Mouse (Mus musculus): ENCODE data around the gene Nudc. TPM values are rescaled to one million over a fixed set of nuclear protein-coding genes. Genes with fewer than 3 reads are reported as not detected.
"Not testable (repeated sequence)": the region's sequence is repeated elsewhere in the genome, so short reads cannot be mapped to it uniquely, and the experiment has no call there.

Nudc gene
- polyA plus RNA-seq, 1 experiment from 2014 or later = 125 TPM

- H3K27me3 ChIP-seq (ENCODE audit: control insufficient read depth, insufficient read depth, low read length) = no peaks in the 10 kb centered on the region
- H3K9ac ChIP-seq (ENCODE audit: low read length) = no peak overlapping the region
- 57% methylated on average over 2 of the region's 2 CpGs for WGBS
- DNase-seq (ENCODE audit: low spot score) = no peak
- H3K4me3 ChIP-seq (ENCODE audit: low read depth, low read length) = no peak overlapping the region
- TF ChIP-seq CTCF (IDR thresholded peaks at IDR 0.05; ENCODE audit: low read depth) (no peak), EP300 (optimal IDR thresholded peaks at IDR 0.05) (no peak)
- no peak for ATAC-seq (ENCODE audit: low FRiP score, low TSS enrichment)
- no peak overlapping the region for H3K4me2 ChIP-seq (replicated peaks; ENCODE audit: low read depth)
- no peaks in the 10 kb centered on the region for H3K4me1 ChIP-seq (replicated peaks; ENCODE audit: control insufficient read depth, insufficient read depth)
- H3K36me3 ChIP-seq (ENCODE audit: control insufficient read depth, insufficient read depth, low read length) = no peaks in the 10 kb centered on the region
- no peaks in the 10 kb centered on the region for H3K9me3 ChIP-seq (ENCODE audit: control insufficient read depth, low read length)
- H3K27ac ChIP-seq (replicated peaks) = no peak overlapping the region
Measured at GRCm38 (mm10) chr4:133521502-133521901, 24.3 kb downstream of the Nudc start.

- WGBS = 5% methylated on average over 24 of the region's 25 CpGs
- peak overlapping the region; percentile 55 for H3K4me2 ChIP-seq (replicated peaks; ENCODE audit: low read depth)
- no peaks in the 10 kb centered on the region for H3K27me3 ChIP-seq (ENCODE audit: control insufficient read depth, insufficient read depth, low read length)
- peak overlapping the region; percentile 56 for H3K4me3 ChIP-seq (ENCODE audit: low read depth, low read length)
- DNase-seq (ENCODE audit: low spot score) (no peak), ATAC-seq (ENCODE audit: low FRiP score, low TSS enrichment) (no peak; the same call in 1 of the 2 replicates)
- TF ChIP-seq CTCF (IDR thresholded peaks at IDR 0.05; ENCODE audit: low read depth) (no peak), EP300 (optimal IDR thresholded peaks at IDR 0.05) (no peak)
- peak overlapping the region; percentile 78 for H3K27ac ChIP-seq (replicated peaks)
- H3K4me1 ChIP-seq (replicated peaks; ENCODE audit: control insufficient read depth, insufficient read depth) = no peaks in the 10 kb centered on the region
- H3K9me3 ChIP-seq (ENCODE audit: control insufficient read depth, low read length) = no peaks in the 10 kb centered on the region
- no peaks in the 10 kb centered on the region for H3K36me3 ChIP-seq (ENCODE audit: control insufficient read depth, insufficient read depth, low read length)
- H3K9ac ChIP-seq (ENCODE audit: low read length) = peak overlapping the region; percentile 83
Measured at GRCm38 (mm10) chr4:133519369-133519665, 26.5 kb downstream of the Nudc start.

GRCm38 (mm10) chr4:133518601-133519368, 27.0 kb downstream of the Nudc start, which contains the start of gene Kdf1:
TSS of gene Kdf1 (plus strand) at chr4:133518963.
- ATAC-seq (ENCODE audit: low FRiP score, low TSS enrichment) (peak; percentile 95), DNase-seq (ENCODE audit: low spot score) (peak; percentile 92)
- Histone ChIP-seq H3K4me1 (replicated peaks; ENCODE audit: control insufficient read depth, insufficient read depth) (no peaks in the 10 kb centered on the region), H3K27ac (replicated peaks) (peak within 1 kb of the TSS; percentile 78), H3K4me2 (replicated peaks; ENCODE audit: low read depth) (peak within 1 kb of the TSS; percentile 55), H3K9ac (ENCODE audit: low read length) (peak within 1 kb of the TSS; percentile 83), H3K9me3 (ENCODE audit: control insufficient read depth, low read length) (no peaks in the 10 kb centered on the region), H3K4me3 (ENCODE audit: low read depth, low read length) (peak within 1 kb of the TSS; percentile 56), H3K27me3 (ENCODE audit: control insufficient read depth, insufficient read depth, low read length) (no peaks in the 10 kb centered on the region), H3K36me3 (ENCODE audit: control insufficient read depth, insufficient read depth, low read length) (no peaks in the 10 kb centered on the region)
- TF ChIP-seq CTCF (IDR thresholded peaks at IDR 0.05; ENCODE audit: low read depth) (no peak), EP300 (optimal IDR thresholded peaks at IDR 0.05) (no peak)
- WGBS = 5% methylated on average over 34 of the region's 69 CpGs

- Histone ChIP-seq H3K27me3 (ENCODE audit: control insufficient read depth, insufficient read depth, low read length) (no peaks in the 10 kb centered on the region), H3K9me3 (ENCODE audit: control insufficient read depth, low read length) (no peaks in the 10 kb centered on the region), H3K4me2 (replicated peaks; ENCODE audit: low read depth) (no peak overlapping the region), H3K36me3 (ENCODE audit: control insufficient read depth, insufficient read depth, low read length) (no peaks in the 10 kb centered on the region), H3K9ac (ENCODE audit: low read length) (no peak overlapping the region), H3K4me3 (ENCODE audit: low read depth, low read length) (no peak overlapping the region), H3K4me1 (replicated peaks; ENCODE audit: control insufficient read depth, insufficient read depth) (no peaks in the 10 kb centered on the region), H3K27ac (replicated peaks) (no peak overlapping the region)
- ATAC-seq (ENCODE audit: low FRiP score, low TSS enrichment) (peak; percentile 67), DNase-seq (ENCODE audit: low spot score) (peak; percentile 77)
- TF ChIP-seq CTCF (IDR thresholded peaks at IDR 0.05; ENCODE audit: low read depth) (peak; percentile 90), EP300 (optimal IDR thresholded peaks at IDR 0.05) (no peak)
- WGBS = 14% methylated on average over 8 of the region's 8 CpGs
Measured at GRCm38 (mm10) chr4:133512972-133513371, 32.8 kb downstream of the Nudc start.

- not testable (repeated sequence) for H3K36me3 ChIP-seq (ENCODE audit: control insufficient read depth, insufficient read depth, low read length); H3K4me2 ChIP-seq (replicated peaks; ENCODE audit: low read depth); H3K4me3 ChIP-seq (ENCODE audit: low read depth, low read length); H3K9me3 ChIP-seq (ENCODE audit: control insufficient read depth, low read length); DNase-seq (ENCODE audit: low spot score); H3K9ac ChIP-seq (ENCODE audit: low read length); H3K4me1 ChIP-seq (replicated peaks; ENCODE audit: control insufficient read depth, insufficient read depth); H3K27ac ChIP-seq (replicated peaks); H3K27me3 ChIP-seq (ENCODE audit: control insufficient read depth, insufficient read depth, low read length); ATAC-seq (ENCODE audit: low FRiP score, low TSS enrichment)
- WGBS = 52% methylated on average over 4 of the region's 5 CpGs
Measured at GRCm38 (mm10) chr4:133512511-133512910, 33.3 kb downstream of the Nudc start.

- Histone ChIP-seq H3K36me3 (ENCODE audit: control insufficient read depth, insufficient read depth, low read length) (no peaks in the 10 kb centered on the region), H3K4me2 (replicated peaks; ENCODE audit: low read depth) (no peak overlapping the region), H3K4me3 (ENCODE audit: low read depth, low read length) (no peak overlapping the region), H3K27me3 (ENCODE audit: control insufficient read depth, insufficient read depth, low read length) (no peaks in the 10 kb centered on the region), H3K9me3 (ENCODE audit: control insufficient read depth, low read length) (no peaks in the 10 kb centered on the region), H3K9ac (ENCODE audit: low read length) (no peak overlapping the region), H3K27ac (replicated peaks) (no peak overlapping the region), H3K4me1 (replicated peaks; ENCODE audit: control insufficient read depth, insufficient read depth) (no peaks in the 10 kb centered on the region)
- WGBS = 72% methylated on average over 5 of the region's 5 CpGs
- ATAC-seq (ENCODE audit: low FRiP score, low TSS enrichment) = no peak
- TF ChIP-seq EP300 (optimal IDR thresholded peaks at IDR 0.05) (no peak), CTCF (IDR thresholded peaks at IDR 0.05; ENCODE audit: low read depth) (no peak)
- DNase-seq (ENCODE audit: low spot score) = no peak
Measured at GRCm38 (mm10) chr4:133511050-133511449, 34.7 kb downstream of the Nudc start.

All from stomach, postnatal 0 days (tissue).